Mouse (Mus musculus) adipocyte (in vitro differentiated cells): ENCODE data around the gene Slc37a1.

Experiments
- DNase-seq: peaks from one replicate; pipeline ENCODE4 v3.0.0-alpha.2; 2016; ENCODE audit warnings: low spot score

Slc37a1 gene

DNA sequence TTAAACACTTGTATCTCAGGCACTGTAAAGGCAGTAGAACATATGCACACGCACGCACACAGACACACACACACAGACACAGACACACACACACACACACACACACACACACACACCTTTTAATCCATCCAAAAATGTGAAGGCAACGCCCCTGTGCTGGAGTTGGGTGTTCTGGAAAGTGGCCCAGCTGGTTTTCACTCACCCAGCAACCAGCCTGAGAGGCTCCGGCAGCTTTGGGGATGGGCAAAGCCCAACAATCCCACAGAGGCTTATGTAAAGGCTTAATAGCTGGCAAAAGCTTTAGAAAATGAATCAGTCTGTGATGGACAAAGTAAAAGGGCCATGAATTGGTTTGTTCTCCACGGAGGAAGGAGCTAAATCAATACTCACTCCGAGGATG lies 113.7 kb downstream of the Slc37a1 start:
- no peak for DNase-seq
